Mouse (Mus musculus): ENCODE results near the gene Mylk.

GRCm38 (mm10) chr16:34934486-34934885 is 189.5 kb downstream of the Mylk start:
- TF ChIP-seq CTCF (IDR thresholded peaks at IDR 0.05; ENCODE audit: low read depth, low read length) (no peak), POLR2A (IDR thresholded peaks at IDR 0.05; ENCODE audit: borderline replicate concordance, low read depth, low read length) (no peak)
